Mouse (Mus musculus): Measurements from ENCODE around the gene Map3k1.

DNA sequence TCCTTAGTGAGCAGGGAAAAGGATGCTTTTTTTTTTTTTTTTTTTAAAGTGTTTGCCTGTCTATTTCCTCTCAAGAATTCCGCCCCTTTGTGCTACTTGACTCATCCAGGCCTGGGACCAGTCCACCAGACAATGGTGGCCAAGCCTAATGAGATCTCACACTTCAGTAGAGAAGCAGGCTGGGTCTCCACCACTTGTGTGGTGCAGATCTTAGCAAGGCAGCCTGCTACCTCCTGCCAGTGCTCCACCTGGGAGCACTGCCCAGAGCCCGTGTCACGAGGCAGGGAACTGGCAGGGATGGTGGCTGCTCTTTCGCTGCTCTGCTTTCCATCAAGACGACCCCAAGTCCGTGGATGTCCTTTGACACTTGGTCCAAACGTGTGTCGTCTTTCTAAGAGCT is 25.3 kb downstream of the Map3k1 start:
- TF ChIP-seq CTCF (IDR thresholded peaks at IDR 0.05; ENCODE audit: low read depth) (no peak), EP300 (optimal IDR thresholded peaks at IDR 0.05) (no peak)

Data from stomach, postnatal 0 days (tissue).